Mouse (Mus musculus) liver, postnatal 0 days (tissue): ENCODE measurements around the gene Znhit1.

Experiments
- CTCF ChIP-seq: sonication (generic); IDR thresholded peaks from 2 replicates; pipeline ENCODE4 v1.5.1; 2016; ENCODE audit warnings: antibody characterized with exemption, low read depth
- EP300 ChIP-seq: IDR thresholded peaks from 2 replicates; pipeline ENCODE4 v1.6.1; 2016; ENCODE audit warnings: antibody characterized with exemption, low read depth, mild to moderate bottlenecking

- TF ChIP-seq EP300: no peak
- TF ChIP-seq CTCF: no peak
Measured at GRCm38 (mm10) chr5:136961334-136961982, 26.4 kb downstream of the Znhit1 start.
